Mouse (Mus musculus) lung, postnatal 0 days (tissue): ENCODE data around the gene Ctdsp2.
A peak's percentile ranks its signal among the peaks of the same experiment; 100 is the strongest.

Source experiments
- CTCF ChIP-seq: IDR thresholded peaks from 2 replicates; pipeline ENCODE4 v1.5.1; 2016; ENCODE audit warnings: antibody characterized with exemption, mild to moderate bottlenecking
- EP300 ChIP-seq: IDR thresholded peaks from 2 replicates; pipeline ENCODE4 v1.6.1; 2016; ENCODE audit warnings: antibody characterized with exemption, mild to moderate bottlenecking, control low read depth

DNA sequence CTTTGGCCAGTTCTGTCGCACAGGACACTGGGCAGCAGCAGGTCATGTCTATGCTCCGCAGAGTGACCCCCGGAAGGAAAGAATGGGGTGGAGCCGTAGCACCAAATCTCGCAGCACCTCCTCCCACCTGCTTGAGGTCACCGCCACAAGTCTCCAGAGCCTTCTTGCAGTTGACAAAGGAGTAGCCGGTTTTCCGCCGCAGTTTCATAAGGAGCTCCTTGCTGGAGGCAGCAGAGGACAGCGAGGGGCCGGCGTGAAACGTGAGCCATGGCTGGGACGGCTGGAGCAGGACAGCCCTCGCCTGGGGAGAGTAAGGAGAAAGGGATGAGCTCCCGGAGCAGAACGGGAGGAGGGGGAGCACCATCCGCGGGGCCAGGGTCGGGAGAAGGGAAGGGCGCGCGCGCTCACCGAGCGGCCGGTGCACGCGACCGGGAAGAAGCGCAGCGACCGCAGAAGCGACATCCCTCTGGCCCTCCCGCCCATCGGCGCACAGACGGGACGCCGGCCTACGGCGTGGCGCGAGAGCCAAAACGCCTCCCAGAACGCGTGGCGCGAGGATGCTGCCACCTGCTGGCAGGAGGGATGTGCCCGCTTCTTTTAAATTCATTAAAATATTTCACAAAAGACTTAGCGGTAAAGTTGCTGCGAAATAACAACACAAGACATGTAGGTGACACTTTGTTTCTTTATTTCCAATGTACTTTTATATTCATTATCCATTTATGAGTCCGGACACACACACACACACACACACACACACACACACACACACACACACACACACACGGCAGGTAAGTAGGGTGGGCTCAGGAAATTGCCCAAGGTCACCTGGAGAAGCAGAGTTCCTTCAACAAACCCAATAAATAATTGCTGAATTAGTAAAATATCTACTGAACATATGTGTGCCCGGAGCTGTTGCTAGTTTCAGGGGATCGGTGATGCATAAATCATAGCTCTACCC is 52.1 kb downstream of the Ctdsp2 start, which contains the start of gene Tsfm:
- TF ChIP-seq CTCF (peak; percentile 97), EP300 (no peak)
